Mouse (Mus musculus) cortical plate, adult 2 months (tissue): Measurements from ENCODE around the gene Fads3.

Experiments used
- CTCF ChIP-seq: fragments of 200-500 bp; IDR thresholded peaks from 2 replicates; pipeline ENCODE4 v1.5.1; 2011; ENCODE audit warnings: mild to moderate bottlenecking, control low read depth, low read length; ENCODE audit not compliant: insufficient read depth; ENCODE audit errors: extremely low read depth
- POLR2A ChIP-seq: fragments of 200-500 bp; IDR thresholded peaks from 2 replicates; pipeline ENCODE4 v1.6.1; 2011; ENCODE audit warnings: mild to moderate bottlenecking, low read length, control low read depth; ENCODE audit not compliant: insufficient read depth; ENCODE audit errors: extremely low read depth

DNA sequence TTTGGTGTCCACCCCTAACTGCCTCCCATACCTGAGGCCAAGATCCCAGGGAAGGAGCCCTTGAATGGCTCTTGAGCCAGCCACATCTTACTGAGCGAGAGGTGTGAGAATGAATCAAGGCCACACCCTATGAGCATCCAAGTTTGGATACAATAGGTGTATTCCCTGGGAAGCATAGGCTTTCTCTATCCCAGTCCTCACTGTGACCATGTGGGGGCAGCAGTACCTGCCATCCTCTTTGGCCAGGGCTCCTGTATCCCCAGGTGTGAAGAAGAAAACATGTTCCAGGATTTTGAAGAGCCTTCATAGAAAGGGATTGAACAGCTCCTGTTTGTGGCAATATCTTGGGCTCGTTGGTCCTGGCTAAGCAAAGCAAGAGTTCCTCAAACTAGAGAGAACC, 1.8 kb upstream of the Fads3 start:
- TF ChIP-seq CTCF (0 out of 2 replicates have a peak, but pooled peaks have one; percentile 10), POLR2A (no peak)
